Mouse (Mus musculus) hindbrain, embryonic 11.5 days (tissue): ENCODE measurements around the gene 2410004B18Rik. TPM values are rescaled to one million over a fixed set of nuclear protein-coding genes. Genes with fewer than 3 reads are reported as not detected.
A peak's percentile ranks its signal among the peaks of the same experiment; 100 is the strongest.

ENCODE experiments used
- ATAC-seq: fragments of 200-750 bp; cut with Nextera tagmentation; 2 replicates; pipeline ENCODE4 v1.8.0; 2017; ENCODE audit warnings: mild to moderate bottlenecking, moderate TSS enrichment, moderate library complexity; ENCODE audit not compliant: low FRiP score
- DNase-seq: peaks from one replicate; pipeline ENCODE4 v3.0.0-alpha.2; 2015; ENCODE audit warnings: low spot score
- H3K27ac ChIP-seq: fragments of 300-500 bp; sonication (generic); 2 replicates; pipeline ENCODE4 v1.5.1; 2014; ENCODE audit warnings: mild to moderate bottlenecking, low read depth, low read length
- H3K27me3 ChIP-seq: fragments of 300-500 bp; sonication (generic); 2 replicates; pipeline ENCODE4 v1.6.1; 2014; ENCODE audit warnings: mild to moderate bottlenecking, low read length, moderate library complexity, mixed read lengths; ENCODE audit not compliant: control insufficient read depth, insufficient read depth
- H3K36me3 ChIP-seq: fragments of 300-500 bp; sonication (generic); 2 replicates; pipeline ENCODE4 v1.6.1; 2014; ENCODE audit warnings: mild to moderate bottlenecking, low read length, moderate library complexity, mixed read lengths; ENCODE audit not compliant: control insufficient read depth, insufficient read depth
- H3K4me1 ChIP-seq: fragments of 300-500 bp; sonication (generic); replicated peaks from 2 replicates; pipeline ENCODE4 v1.6.1; 2014; ENCODE audit warnings: low read length, mixed read lengths; ENCODE audit not compliant: control insufficient read depth, insufficient read depth
- H3K4me2 ChIP-seq: fragments of 300-500 bp; sonication (generic); replicated peaks from 2 replicates; pipeline ENCODE4 v1.6.1; 2014; ENCODE audit warnings: mild to moderate bottlenecking, low read depth, low read length
- H3K4me3 ChIP-seq: fragments of 300-500 bp; sonication (generic); 2 replicates; pipeline ENCODE4 v1.5.1; 2014; ENCODE audit warnings: low read depth, low read length
- H3K9ac ChIP-seq: fragments of 300-500 bp; sonication (generic); 2 replicates; pipeline ENCODE4 v1.6.1; 2014; ENCODE audit warnings: low read depth, low read length
- H3K9me3 ChIP-seq: fragments of 300-500 bp; sonication (generic); 2 replicates; pipeline ENCODE4 v1.6.1; 2016; ENCODE audit warnings: low read length; ENCODE audit not compliant: control insufficient read depth
- WGBS: fragments of 180-500 bp; shearing (Covaris S2); extraction: QIAGEN DNeasy Blood & Tissue Kit; methylation state at CpG from one replicate; pipeline ENCODE4 v1.1.7; 2014; 5-methylcytosine and 5-hydroxymethylcytosine counted together
- polyA plus RNA-seq: library from polyadenylated mRNA; unstranded; fragments of >200 nt; fragmentation: Nextera tagmentation; extraction: Ambion mirVana; gene quantifications from 2 replicates; pipeline ENCODE4 v1.2.1, GENCODE M21; 2014

Gene 2410004B18Rik
- polyA plus RNA-seq, 1 experiment from 2014 or later, result 69.3 TPM

DNA sequence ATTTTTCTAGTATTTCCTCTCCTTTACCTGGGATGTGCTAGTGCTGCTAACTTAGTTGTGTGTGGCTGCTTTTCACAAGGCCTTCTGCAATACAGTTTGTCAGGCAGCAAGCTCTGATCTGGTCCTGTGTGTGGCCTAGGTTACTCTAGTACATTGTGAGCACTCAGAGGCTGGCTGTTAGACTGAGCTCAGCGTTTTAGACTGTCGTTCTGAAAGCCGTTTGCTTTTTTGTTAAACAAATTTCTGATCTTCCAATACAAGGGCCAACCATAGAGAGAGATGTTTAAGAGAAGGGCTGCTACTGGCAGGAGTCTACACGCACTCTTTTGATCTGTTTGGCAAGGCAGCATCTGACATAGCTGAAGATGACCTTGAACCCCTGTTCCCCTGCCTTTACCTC lies 2.2 kb downstream of the 2410004B18Rik start:
- H3K4me1 ChIP-seq, result peaks cover 6% of the 10 kb centered on the region
- no peak overlapping the region for H3K4me3 ChIP-seq
- H3K9ac ChIP-seq, result no peak overlapping the region
- no peak overlapping the region for H3K4me2 ChIP-seq
- ATAC-seq (no peak), DNase-seq (no peak)
- 86% methylated on average over 4 of the region's 4 CpGs for WGBS
- H3K36me3 ChIP-seq, result no peaks in the 10 kb centered on the region; the same call in 1 of the 2 replicates
- no peaks in the 10 kb centered on the region for H3K27me3 ChIP-seq
- H3K9me3 ChIP-seq, result no peaks in the 10 kb centered on the region
- H3K27ac ChIP-seq, result no peak overlapping the region

DNA sequence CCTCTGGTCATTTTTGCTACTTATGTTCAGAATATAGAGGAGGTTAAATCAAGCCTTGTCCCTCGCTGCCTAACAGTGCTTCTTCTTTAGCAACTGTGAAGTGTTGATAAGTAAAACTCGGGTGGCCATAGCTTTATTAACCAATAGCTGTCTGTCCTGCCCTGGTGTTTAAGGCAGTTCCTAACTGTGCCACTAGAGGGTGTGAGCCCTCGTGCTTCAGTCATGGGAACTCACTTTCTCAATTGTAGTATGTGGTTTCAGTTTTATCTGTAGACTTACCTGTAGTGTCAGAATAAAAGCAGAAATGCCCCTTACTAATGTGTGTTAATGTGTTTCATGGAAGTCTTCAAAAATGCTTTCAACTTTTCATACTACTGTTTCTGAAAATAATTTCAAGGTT lies 4.2 kb downstream of the 2410004B18Rik start:
- no peak overlapping the region for H3K9ac ChIP-seq
- no peaks in the 10 kb centered on the region for H3K27me3 ChIP-seq
- no peak overlapping the region for H3K27ac ChIP-seq
- peaks cover 6% of the 10 kb centered on the region for H3K4me1 ChIP-seq
- 19% methylated on average over 3 of the region's 3 CpGs for whole genome bisulfite sequencing
- no peaks in the 10 kb centered on the region for H3K9me3 ChIP-seq
- DNase-seq (peak; percentile 81), ATAC-seq (no peak)
- H3K36me3 ChIP-seq, result no peaks in the 10 kb centered on the region; the same call in 1 of the 2 replicates
- H3K4me3 ChIP-seq, result no peak overlapping the region
- H3K4me2 ChIP-seq, result no peak overlapping the region

DNA sequence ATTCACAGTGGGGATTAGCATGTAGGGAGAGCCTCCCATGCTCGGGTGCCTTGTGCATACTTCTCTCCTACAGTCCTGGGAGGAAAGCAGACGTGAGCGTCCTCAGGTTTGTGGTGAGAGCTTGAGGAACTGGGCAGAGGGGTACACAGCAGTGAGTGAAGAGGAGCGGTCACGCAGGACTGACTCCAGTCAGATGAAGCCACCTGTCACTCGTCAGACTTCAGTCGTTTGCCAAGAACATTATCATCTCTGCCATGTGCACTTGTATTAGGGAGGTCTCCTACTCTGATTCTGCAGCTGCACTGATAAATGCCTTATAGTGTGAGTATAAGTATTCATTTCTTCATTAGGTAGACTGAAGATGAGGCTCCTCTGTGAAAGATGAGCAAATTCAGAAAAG lies 6.5 kb downstream of the 2410004B18Rik start:
- no peak for DNase-seq
- ATAC-seq, result no peak
- Histone ChIP-seq H3K4me2 (no peak overlapping the region), H3K27me3 (no peaks in the 10 kb centered on the region), H3K4me3 (no peak overlapping the region), H3K9ac (no peak overlapping the region), H3K27ac (no peak overlapping the region), H3K4me1 (peaks cover 1% of the 10 kb centered on the region), H3K36me3 (no peaks in the 10 kb centered on the region; the same call in 1 of the 2 replicates), H3K9me3 (no peaks in the 10 kb centered on the region)
- 95% methylated on average over 7 of the region's 7 CpGs for WGBS

DNA sequence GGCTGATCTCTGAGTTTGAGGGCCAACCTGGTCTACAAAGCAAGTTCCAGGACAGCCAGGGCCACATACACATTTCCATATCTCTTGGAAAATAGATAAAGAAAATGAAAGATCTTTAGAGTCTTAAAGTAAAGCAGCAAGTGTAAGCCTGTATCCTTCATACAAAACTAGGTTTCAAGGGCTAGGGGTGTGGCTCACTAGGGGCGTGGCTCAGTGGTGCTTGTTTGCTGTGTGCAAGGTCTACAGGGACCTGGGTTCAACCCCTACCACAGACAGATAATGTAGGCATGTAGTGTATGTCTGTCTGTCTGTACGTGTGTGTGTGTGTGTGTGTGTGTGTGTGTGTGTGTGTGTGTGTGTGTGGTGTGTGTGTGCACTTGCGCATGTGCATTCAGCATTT lies 8.1 kb downstream of the 2410004B18Rik start:
- Histone ChIP-seq H3K4me2 (no peak overlapping the region), H3K4me1 (no peaks in the 10 kb centered on the region), H3K4me3 (no peak overlapping the region), H3K36me3 (no peaks in the 10 kb centered on the region; the same call in 1 of the 2 replicates), H3K9ac (no peak overlapping the region), H3K27ac (no peak overlapping the region), H3K9me3 (no peaks in the 10 kb centered on the region), H3K27me3 (no peaks in the 10 kb centered on the region)
- WGBS, result 95% methylated on average over 3 of the region's 3 CpGs
- ATAC-seq (no peak), DNase-seq (no peak)

DNA sequence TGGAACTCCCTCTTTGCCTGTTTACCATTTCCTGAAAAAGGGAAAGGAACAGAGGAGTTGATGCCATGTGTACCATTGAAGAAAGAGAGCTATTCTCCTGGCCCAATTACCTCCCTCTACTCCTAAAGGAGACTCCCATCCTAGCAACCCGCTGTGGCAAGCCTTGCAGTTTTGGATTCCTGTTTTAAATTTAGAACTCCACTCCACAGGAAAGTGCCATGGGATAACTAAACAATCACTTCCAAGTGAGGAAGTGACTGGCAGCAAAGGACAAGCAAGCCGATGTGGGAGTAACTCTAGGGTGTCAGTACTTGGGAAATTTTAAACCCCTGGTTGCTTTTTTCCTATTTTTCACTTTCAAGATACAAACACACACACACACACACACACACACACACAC lies 8.8 kb downstream of the 2410004B18Rik start:
- H3K27me3 ChIP-seq, result no peaks in the 10 kb centered on the region
- no peak overlapping the region for H3K27ac ChIP-seq
- no peaks in the 10 kb centered on the region for H3K4me1 ChIP-seq
- DNase-seq, result no peak
- no peak for ATAC-seq
- H3K4me2 ChIP-seq, result no peak overlapping the region
- no peak overlapping the region for H3K9ac ChIP-seq
- 69% methylated on average over 2 of the region's 2 CpGs for WGBS
- no peaks in the 10 kb centered on the region; the same call in 1 of the 2 replicates for H3K36me3 ChIP-seq
- no peaks in the 10 kb centered on the region for H3K9me3 ChIP-seq
- H3K4me3 ChIP-seq, result no peak overlapping the region

DNA sequence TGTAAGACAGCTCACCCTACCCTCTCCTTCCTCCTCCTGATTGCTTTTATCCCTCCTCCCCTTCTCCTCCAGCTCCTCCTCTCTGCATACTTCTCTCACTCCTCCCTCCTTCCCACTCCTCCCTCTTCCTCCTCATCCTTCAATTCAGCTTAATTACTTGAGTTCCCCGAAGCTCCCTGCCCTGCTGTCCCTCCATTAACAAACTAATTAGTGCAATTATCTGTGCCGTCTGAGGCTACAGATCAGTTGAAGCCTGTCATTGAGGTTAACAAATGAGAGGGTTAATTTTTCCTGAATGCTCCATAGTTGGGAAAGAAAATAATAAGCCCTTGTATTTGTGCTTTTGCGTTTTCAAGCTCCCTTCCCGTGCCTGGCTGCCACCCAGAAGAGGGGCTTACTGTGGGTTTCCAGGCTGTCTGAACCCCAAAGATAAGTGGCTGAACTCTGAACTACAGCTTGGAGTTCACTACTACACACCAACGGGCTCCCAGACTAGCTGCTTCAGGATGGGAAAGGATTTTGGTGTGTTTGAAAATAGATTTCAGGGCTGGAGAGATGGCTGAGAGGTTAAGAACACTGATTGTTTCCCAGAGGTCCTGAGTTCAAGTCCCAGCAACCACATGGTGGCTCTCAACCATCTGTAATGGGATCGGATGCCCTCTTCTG lies 9.9 kb downstream of the 2410004B18Rik start:
- Histone ChIP-seq H3K36me3 (no peaks in the 10 kb centered on the region; the same call in 1 of the 2 replicates), H3K27me3 (no peaks in the 10 kb centered on the region), H3K9me3 (no peaks in the 10 kb centered on the region), H3K4me2 (no peak overlapping the region), H3K4me1 (no peaks in the 10 kb centered on the region), H3K27ac (no peak overlapping the region), H3K4me3 (no peak overlapping the region), H3K9ac (no peak overlapping the region)
- ATAC-seq (no peak), DNase-seq (no peak)
- 57% methylated on average over 6 of the region's 6 CpGs for WGBS

DNA sequence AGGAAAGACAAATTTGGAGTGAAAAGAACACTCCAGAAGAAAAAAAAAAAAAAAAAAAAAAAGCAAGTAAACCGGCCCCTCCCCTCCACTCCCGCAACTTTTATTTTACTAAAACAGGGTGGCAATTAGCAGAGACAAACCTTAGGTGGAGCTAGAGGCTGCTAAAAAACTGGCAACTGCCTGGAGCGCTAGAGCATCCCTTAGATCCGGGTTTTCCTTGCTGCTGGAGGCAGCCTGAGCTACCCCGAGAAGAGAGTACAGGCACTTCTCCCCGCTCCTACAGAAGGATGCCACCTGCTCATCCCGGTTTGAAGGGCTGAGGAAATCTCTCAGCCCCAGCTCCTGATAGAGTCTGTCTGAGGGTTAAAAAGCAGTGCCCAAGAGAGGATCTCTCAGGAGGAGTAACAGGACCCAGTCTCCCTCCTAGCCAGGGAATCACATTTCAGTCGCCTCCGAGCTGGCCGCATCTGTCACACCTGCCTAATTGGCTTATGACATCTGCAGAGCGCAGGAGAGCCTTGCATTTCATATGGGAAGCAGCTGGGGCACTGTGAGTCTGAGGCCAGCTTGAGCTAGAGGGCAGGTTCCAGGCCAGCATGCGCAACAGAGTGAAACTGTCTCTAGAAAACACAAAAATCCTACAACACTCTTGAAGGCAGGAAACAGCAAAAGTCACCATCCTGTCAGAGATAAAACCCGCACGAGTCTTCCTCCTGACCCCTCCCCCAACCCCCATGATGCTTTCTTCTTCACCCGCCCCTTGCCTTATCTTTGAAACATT lies 12.4 kb downstream of the 2410004B18Rik start:
- WGBS, result 10% methylated on average over 15 of the region's 15 CpGs
- Histone ChIP-seq H3K4me3 (no peak overlapping the region), H3K9ac (no peak overlapping the region), H3K4me2 (0 out of 2 replicates have a peak overlapping the region, but pooled peaks have one; percentile 12), H3K4me1 (no peaks in the 10 kb centered on the region), H3K9me3 (no peaks in the 10 kb centered on the region), H3K36me3 (no peaks in the 10 kb centered on the region), H3K27me3 (no peaks in the 10 kb centered on the region), H3K27ac (no peak overlapping the region)
- ATAC-seq, result peak; percentile 82
- peak; percentile 66 for DNase-seq

DNA sequence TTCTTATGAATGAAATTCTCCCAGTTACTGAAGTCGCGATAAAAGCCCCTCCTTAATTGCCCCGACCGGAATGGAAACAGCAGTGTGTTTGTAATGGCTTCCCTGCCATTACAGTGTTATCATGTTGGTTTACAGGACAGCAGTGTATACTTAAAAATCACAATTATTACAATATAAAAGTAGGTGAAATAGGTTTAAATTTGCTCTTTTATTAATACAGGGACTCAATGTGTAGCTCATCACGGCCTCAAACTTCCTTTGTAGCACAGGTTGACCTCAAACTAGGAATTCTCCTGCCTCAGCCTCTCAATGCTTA lies 13.0 kb downstream of the 2410004B18Rik start:
- H3K9me3 ChIP-seq, result no peaks in the 10 kb centered on the region
- no peaks in the 10 kb centered on the region for H3K27me3 ChIP-seq
- H3K9ac ChIP-seq, result no peak overlapping the region
- DNase-seq, result no peak
- H3K27ac ChIP-seq, result no peak overlapping the region
- H3K36me3 ChIP-seq, result no peaks in the 10 kb centered on the region
- ATAC-seq, result no peak
- no peak overlapping the region for H3K4me2 ChIP-seq
- WGBS, result 56% methylated on average over 5 of the region's 5 CpGs
- no peaks in the 10 kb centered on the region for H3K4me1 ChIP-seq
- H3K4me3 ChIP-seq, result no peak overlapping the region
